Mouse (Mus musculus) ES-CJ7 (cell line): ENCODE data around the gene Apc2.

ENCODE experiments used
- DNase-seq: peaks from one replicate; pipeline ENCODE4 v3.0.0; 2011; ENCODE audit warnings: low read depth, low spot score

Gene Apc2

GRCm38 (mm10) chr10:80321014-80321669 lies 25.4 kb downstream of the Apc2 start:
- DNase-seq = no peak

- DNase-seq = no peak
Measured at GRCm38 (mm10) chr10:80321670-80322581, 26.1 kb downstream of the Apc2 start.

- no peak for DNase-seq
Measured at GRCm38 (mm10) chr10:80322811-80323211, 27.0 kb downstream of the Apc2 start.

GRCm38 (mm10) chr10:80323261-80324119 lies 27.7 kb downstream of the Apc2 start:
- DNase-seq = no peak

GRCm38 (mm10) chr10:80324120-80325037 lies 28.6 kb downstream of the Apc2 start:
- no peak for DNase-seq

GRCm38 (mm10) chr10:80325045-80325444 lies 29.3 kb downstream of the Apc2 start:
- no peak for DNase-seq

GRCm38 (mm10) chr10:80329273-80330081 lies 33.7 kb downstream of the Apc2 start, which contains the start of the genes Pcsk4 and Reep6:
Gene Pcsk4 (minus strand): TSS chr10:80329498.
Gene Reep6 (plus strand): TSS chr10:80329953.
- DNase-seq = peak; percentile 100

GRCm38 (mm10) chr10:80330084-80330483 lies 34.3 kb downstream of the Apc2 start:
- no peak for DNase-seq

- no peak for DNase-seq
Measured at GRCm38 (mm10) chr10:80330888-80331287, 35.1 kb downstream of the Apc2 start.

GRCm38 (mm10) chr10:80331636-80332524 lies 36.1 kb downstream of the Apc2 start:
- no peak for DNase-seq

GRCm38 (mm10) chr10:80332525-80332989 lies 36.8 kb downstream of the Apc2 start:
- no peak for DNase-seq

GRCm38 (mm10) chr10:80336263-80336662 lies 40.5 kb downstream of the Apc2 start:
- no peak for DNase-seq

- DNase-seq = peak; percentile 87
Measured at GRCm38 (mm10) chr10:80339941-80340750, 44.4 kb downstream of the Apc2 start.

GRCm38 (mm10) chr10:80341026-80341425 lies 45.2 kb downstream of the Apc2 start:
- DNase-seq = no peak

- no peak for DNase-seq
Measured at GRCm38 (mm10) chr10:80341491-80342304, 45.9 kb downstream of the Apc2 start.

- no peak for DNase-seq
Measured at GRCm38 (mm10) chr10:80342305-80342748, 46.5 kb downstream of the Apc2 start.
